Mouse (Mus musculus) brain, embryonic 14.5 days (tissue): ENCODE measurements around the gene 2310033P09Rik.

Experiments used
- CTCF ChIP-seq: fragments of 200-500 bp; IDR thresholded peaks from 2 replicates; pipeline ENCODE4 v1.5.1; 2012; ENCODE audit warnings: inconsistent platforms, mild to moderate bottlenecking, moderate library complexity, borderline replicate concordance; ENCODE audit not compliant: insufficient read depth, insufficient read length; ENCODE audit errors: extremely low read depth
- POLR2A ChIP-seq: fragments of 200-500 bp; IDR thresholded peaks from 2 replicates; pipeline ENCODE4 v1.6.1; 2012; ENCODE audit warnings: mild to moderate bottlenecking, inconsistent platforms, borderline replicate concordance; ENCODE audit not compliant: poor library complexity, insufficient read depth, insufficient read length, severe bottlenecking; ENCODE audit errors: extremely low read depth

- TF ChIP-seq CTCF (no peak), POLR2A (no peak)
Observed at GRCm38 (mm10) chr11:59174189-59174838, 33.8 kb upstream of the 2310033P09Rik start.
